Mouse (Mus musculus) liver, adult 2 months (tissue): ENCODE results near the gene Zfp36. TPM values are rescaled to one million over a fixed set of nuclear protein-coding genes. Genes with fewer than 3 reads are reported as not detected.

Experiments used
- DNase-seq: peaks from one replicate; pipeline ENCODE4 v3.0.0-alpha.2; 2011; ENCODE audit warnings: low read depth, low spot score; ENCODE audit errors: extremely low read depth
- H3K27ac ChIP-seq: fragments of 200-500 bp; replicated peaks from 2 replicates; pipeline ENCODE4 v1.5.1; 2012; ENCODE audit warnings: low read depth, mild to moderate bottlenecking, control low read depth, inconsistent platforms, low read length; ENCODE audit not compliant: insufficient read depth
- H3K27me3 ChIP-seq: fragments of 200-500 bp; 2 replicates; pipeline ENCODE4 v1.6.1; 2012; ENCODE audit warnings: mild to moderate bottlenecking, moderate library complexity, low read length, inconsistent platforms; ENCODE audit not compliant: control insufficient read depth, insufficient read depth
- H3K36me3 ChIP-seq: fragments of 200-500 bp; 2 replicates; pipeline ENCODE4 v1.6.1; 2012; ENCODE audit warnings: low read length, inconsistent platforms; ENCODE audit not compliant: control insufficient read depth, insufficient read depth
- H3K4me1 ChIP-seq: fragments of 200-500 bp; 2 replicates; pipeline ENCODE4 v1.6.1; 2011; ENCODE audit warnings: low read length; ENCODE audit not compliant: control insufficient read depth, insufficient read depth
- H3K4me3 ChIP-seq: fragments of 200-500 bp; 2 replicates; pipeline ENCODE4 v1.5.1; 2011; ENCODE audit warnings: low read depth, mild to moderate bottlenecking, control low read depth, low read length, moderate library complexity; ENCODE audit not compliant: insufficient read depth
- H3K79me2 ChIP-seq: fragments of 200-500 bp; 2 replicates; pipeline ENCODE4 v1.6.1; 2012; ENCODE audit warnings: inconsistent platforms, mild to moderate bottlenecking, low read length, moderate library complexity; ENCODE audit not compliant: control insufficient read depth, insufficient read depth
- H3K9ac ChIP-seq: fragments of 200-500 bp; 2 replicates; pipeline ENCODE4 v1.6.1; 2012; ENCODE audit warnings: low read depth, mild to moderate bottlenecking, control low read depth, inconsistent platforms, low read length
- CTCF ChIP-seq: fragments of 200-500 bp; IDR thresholded peaks from 2 replicates; pipeline ENCODE4 v1.5.1; 2011; ENCODE audit warnings: low read depth, low read length, control low read depth
- POLR2A ChIP-seq: fragments of 200-500 bp; IDR thresholded peaks from 2 replicates; pipeline ENCODE4 v1.6.1; 2011; ENCODE audit warnings: low read length, control low read depth; ENCODE audit not compliant: insufficient read depth; ENCODE audit errors: extremely low read depth
- WGBS: fragments of 180-500 bp; shearing (Covaris S2); methylation state at CpG from one replicate; pipeline ENCODE4 v1.1.7; 2018; 5-methylcytosine and 5-hydroxymethylcytosine counted together
- polyA plus RNA-seq: library from polyadenylated mRNA; depleted of rRNA; stranded (reverse); fragments of >200 nt; gene quantifications from 2 replicates; pipeline ENCODE4 v1.2.3, GENCODE M21; 2012
- total RNA-seq: library from RNA; depleted of rRNA; stranded (reverse); fragments of >200 nt; gene quantifications from 2 replicates; pipeline ENCODE4 v1.2.3, GENCODE M21; 2014

The Zfp36 gene
- total and polyA plus RNA-seq, 2 experiments, result 16.4 to 41.1 TPM

GRCm38 (mm10) chr7:28347746-28348145, 32.3 kb downstream of the Zfp36 start:
- H3K4me1 ChIP-seq, result peaks cover 24% of the 10 kb centered on the region
- TF ChIP-seq CTCF (no peak), POLR2A (no peak)
- no peak overlapping the region for H3K4me3 ChIP-seq
- DNase-seq, result peak; percentile 93
- H3K27ac ChIP-seq, result peak overlapping the region; percentile 93
- peaks cover 11% of the 10 kb centered on the region; the same call in 1 of the 2 replicates for H3K79me2 ChIP-seq
- H3K27me3 ChIP-seq, result no peaks in the 10 kb centered on the region
- 3% methylated on average over 3 of the region's 3 CpGs for WGBS
- peaks cover 4% of the 10 kb centered on the region; the same call in 1 of the 2 replicates for H3K36me3 ChIP-seq
- H3K9ac ChIP-seq, result peak overlapping the region; percentile 52; the same call in 1 of the 2 replicates

DNA sequence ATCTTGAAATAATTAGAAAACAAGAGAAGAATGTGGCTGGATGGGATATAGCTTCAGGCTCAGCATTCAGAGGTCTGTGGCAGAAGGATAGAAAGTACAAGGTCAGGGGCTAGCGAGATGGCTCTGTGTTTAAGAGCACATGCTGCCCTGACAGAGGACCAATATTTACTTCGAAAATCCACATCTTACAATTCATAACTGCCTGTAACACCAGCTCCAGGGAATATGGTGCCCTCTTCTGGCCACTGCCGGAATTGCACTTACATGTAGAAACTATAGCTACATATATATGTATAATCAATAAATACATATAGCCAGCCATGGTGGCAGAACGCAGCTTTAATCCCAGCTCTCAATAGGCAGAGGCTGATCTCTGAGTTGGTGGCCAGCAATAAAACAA, 35.4 kb downstream of the Zfp36 start:
- Histone ChIP-seq H3K36me3 (no peaks in the 10 kb centered on the region), H3K9ac (no peak overlapping the region), H3K27me3 (no peaks in the 10 kb centered on the region), H3K4me3 (no peak overlapping the region), H3K4me1 (peaks cover 25% of the 10 kb centered on the region), H3K27ac (no peak overlapping the region), H3K79me2 (no peaks in the 10 kb centered on the region)
- TF ChIP-seq CTCF (peak; percentile 64), POLR2A (no peak)
- 0% methylated on average over 4 of the region's 4 CpGs for WGBS
- DNase-seq, result peak; percentile 60

DNA sequence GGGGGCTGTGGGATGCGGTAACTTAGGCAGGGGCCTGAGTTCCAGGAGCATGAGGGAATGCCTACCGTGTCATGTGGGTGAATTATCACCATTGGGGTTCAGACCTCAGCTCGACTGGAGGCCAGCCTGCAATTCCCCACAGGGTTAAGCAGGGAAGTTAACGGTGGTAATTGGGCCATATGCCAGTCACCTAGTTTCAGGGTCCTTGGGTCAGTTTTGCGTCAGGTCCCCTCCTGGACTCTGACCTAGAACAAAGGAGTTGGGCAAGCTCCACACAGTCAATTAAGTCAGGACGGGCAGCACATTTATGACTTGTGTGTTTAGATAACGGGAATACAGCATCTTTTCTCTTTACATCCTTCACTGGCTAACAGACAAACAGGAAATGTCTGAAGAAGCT, 38.7 kb downstream of the Zfp36 start:
- peaks cover 16% of the 10 kb centered on the region for H3K79me2 ChIP-seq
- H3K4me1 ChIP-seq, result peaks cover 26% of the 10 kb centered on the region
- TF ChIP-seq POLR2A (no peak), CTCF (no peak)
- H3K27ac ChIP-seq, result peak overlapping the region; percentile 87
- no peaks in the 10 kb centered on the region for H3K36me3 ChIP-seq
- WGBS, result 12% methylated on average over 7 of the region's 7 CpGs
- no peaks in the 10 kb centered on the region for H3K27me3 ChIP-seq
- peak; percentile 87 for DNase-seq
- H3K9ac ChIP-seq, result 0 out of 2 replicates have a peak overlapping the region, but pooled peaks have one; percentile 21
- H3K4me3 ChIP-seq, result no peak overlapping the region

DNA sequence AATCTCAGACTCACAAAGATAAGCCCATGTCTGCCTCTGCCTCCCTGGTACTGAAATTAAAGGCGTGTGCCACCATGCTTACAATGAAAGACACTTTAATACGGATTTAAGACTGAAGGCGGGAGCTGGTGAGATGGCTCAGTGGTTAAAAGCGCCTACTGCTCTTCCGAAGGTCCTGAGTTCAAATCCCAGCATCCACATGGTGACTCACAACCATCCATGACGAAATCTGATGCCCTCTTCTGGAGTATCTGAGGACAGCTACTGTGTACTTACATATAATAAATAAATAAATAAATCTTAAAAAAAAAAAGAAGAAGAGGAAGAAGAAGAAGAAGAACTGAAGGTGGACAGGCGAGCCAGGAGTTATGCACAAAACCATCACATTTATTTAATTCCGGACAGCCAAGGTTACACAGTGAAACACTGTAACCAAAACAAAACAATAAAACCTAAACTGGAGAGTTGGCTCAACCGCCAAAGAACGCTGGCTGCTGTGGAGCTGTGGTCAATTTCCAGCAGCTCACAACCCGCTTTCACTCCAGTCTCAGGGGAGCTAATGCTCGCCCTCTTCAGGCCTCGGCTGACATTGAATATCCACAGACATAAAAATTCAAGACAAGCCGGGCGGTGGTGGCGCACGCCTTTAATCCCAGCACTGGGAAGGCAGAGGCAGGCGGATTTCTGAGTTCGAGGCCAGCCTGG, 40.7 kb downstream of the Zfp36 start:
- Histone ChIP-seq H3K4me3 (peak overlapping the region; percentile 12; the same call in 1 of the 2 replicates), H3K79me2 (peaks cover 32% of the 10 kb centered on the region), H3K36me3 (peaks cover 1% of the 10 kb centered on the region; the same call in 1 of the 2 replicates), H3K9ac (no peak overlapping the region), H3K27me3 (no peaks in the 10 kb centered on the region), H3K4me1 (peaks cover 29% of the 10 kb centered on the region), H3K27ac (peak overlapping the region; percentile 67)
- WGBS, result 48% methylated on average over 19 of the region's 19 CpGs
- TF ChIP-seq POLR2A (no peak), CTCF (peak; percentile 50)
- peak; percentile 71 for DNase-seq

- H3K4me1 ChIP-seq, result peaks cover 29% of the 10 kb centered on the region
- peaks cover 38% of the 10 kb centered on the region for H3K79me2 ChIP-seq
- H3K27me3 ChIP-seq, result no peaks in the 10 kb centered on the region
- peak; percentile 91 for DNase-seq
- H3K9ac ChIP-seq, result peak within 1 kb of the TSS; percentile 94
- H3K4me3 ChIP-seq, result peak within 1 kb of the TSS; percentile 97
- peaks cover 1% of the 10 kb centered on the region; the same call in 1 of the 2 replicates for H3K36me3 ChIP-seq
- H3K27ac ChIP-seq, result peak within 1 kb of the TSS; percentile 67
- under 1% methylated on average over 77 of the region's 77 CpGs for WGBS
- TF ChIP-seq CTCF, result no peak
- peak; percentile 86 for TF ChIP-seq POLR2A
Observed at GRCm38 (mm10) chr7:28338108-28338998, 41.7 kb downstream of the Zfp36 start, which contains the start of gene Supt5. Gene Supt5, minus strand, starts transcription at chr7:28338746.
